Mouse (Mus musculus): ENCODE measurements around the gene Lgsn.

Gene Lgsn

DNA sequence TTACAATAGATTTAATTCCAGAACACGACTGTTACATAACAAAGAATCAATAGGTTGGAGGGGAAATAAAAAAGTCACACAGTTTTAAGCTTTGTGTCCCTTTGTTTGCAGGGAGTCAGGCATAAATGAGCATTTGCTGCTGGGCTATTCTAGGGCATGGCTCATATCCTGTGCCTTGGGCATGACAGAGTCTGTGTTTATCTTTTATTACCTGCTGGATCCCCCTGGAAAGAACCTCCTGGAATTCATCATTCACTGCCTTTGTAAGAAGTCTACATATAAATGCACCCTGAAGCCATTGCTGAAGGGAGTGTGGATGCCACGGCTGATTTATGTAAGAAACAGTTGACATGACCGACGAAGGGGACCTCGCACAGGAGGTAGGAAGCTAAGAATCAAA is at the start of gene Lgsn:
Gene Lgsn, plus strand, starts transcription at position 301 of the 400 bp plus-strand sequence.
- in situ Hi-C loops (cut with MboI, MseI) = no loop called here

DNA sequence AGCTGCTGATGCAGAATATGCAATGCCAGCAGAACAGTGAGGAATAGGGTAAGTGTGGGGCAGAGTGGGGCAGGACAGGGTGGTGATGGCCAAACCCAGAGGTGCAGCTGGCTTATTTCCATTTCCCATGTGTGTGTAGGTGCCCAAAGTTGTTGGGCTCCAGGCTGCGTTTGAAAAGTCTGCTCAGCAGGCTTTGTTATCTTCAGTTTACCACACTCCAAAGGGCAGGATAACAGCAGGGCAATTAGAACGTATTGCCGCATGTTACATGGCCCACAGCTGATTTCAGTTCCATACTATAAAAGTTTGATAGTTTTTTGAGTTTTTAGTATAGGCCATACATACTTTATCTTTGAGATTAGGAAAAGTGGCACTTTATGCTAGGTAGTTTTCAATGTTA is 37.8 kb upstream of the Lgsn start:
- in situ Hi-C loops (cut with MboI, MseI) = no loop called here

DNA sequence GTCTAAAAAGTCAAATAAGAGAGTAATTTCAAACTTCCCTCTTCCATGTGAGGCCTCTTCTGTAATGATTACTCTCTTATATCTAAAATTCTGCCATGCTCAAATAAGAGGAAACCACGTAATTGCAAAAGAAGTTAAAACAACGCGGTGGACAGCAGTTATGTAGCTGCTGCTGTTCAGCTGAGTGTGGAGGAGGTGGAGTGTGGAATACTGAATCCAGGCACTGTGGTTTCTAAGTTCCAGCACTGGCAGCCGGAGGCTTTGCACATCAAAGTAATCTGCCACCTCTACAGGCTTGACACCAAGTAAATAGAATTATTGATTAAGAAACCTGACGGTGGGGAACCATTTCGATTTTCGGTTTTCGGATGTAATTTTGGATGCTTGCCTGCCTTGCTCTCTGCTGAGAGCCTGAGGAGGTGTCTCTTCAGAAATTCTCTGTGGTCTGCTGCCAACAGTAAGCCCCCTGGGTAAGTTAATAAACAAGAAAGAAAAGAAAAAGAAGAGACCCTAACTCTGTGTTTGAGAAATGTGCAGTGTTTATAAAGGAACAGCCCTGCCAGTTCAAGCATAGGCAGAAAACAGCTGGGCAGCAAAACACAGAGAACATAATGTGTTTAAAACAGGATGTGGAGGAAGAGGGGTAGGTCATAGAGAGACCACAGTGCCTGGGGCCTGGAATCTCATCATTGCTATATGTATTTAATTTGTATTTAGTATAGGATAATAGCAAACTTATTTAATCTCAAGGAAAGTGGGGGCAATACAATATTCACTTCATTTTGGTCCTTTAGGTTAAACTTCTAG is 33.7 kb upstream of the Lgsn start:
- in situ Hi-C loops (cut with MboI, MseI) = no loop called here

DNA sequence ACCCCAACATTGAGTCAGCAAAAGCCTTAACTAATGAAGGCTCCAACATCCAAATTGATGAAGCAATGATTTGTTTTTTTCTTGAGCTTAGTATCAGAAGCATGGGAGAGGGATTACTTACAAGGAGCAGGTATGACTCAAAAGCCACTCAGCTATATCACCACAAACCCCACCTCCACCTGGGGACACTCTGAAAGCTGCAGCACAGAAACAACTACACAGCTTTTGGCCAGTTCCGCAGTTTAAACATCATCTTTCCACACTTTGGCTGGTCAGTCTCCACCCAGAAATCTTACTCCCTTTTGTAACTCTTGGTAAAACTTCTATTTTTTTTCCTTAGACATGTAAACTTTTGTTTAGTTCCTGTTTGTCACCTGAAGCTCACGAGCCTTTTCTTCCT is 32.6 kb upstream of the Lgsn start:
- in situ Hi-C loops (cut with MboI, MseI) = no loop called here

DNA sequence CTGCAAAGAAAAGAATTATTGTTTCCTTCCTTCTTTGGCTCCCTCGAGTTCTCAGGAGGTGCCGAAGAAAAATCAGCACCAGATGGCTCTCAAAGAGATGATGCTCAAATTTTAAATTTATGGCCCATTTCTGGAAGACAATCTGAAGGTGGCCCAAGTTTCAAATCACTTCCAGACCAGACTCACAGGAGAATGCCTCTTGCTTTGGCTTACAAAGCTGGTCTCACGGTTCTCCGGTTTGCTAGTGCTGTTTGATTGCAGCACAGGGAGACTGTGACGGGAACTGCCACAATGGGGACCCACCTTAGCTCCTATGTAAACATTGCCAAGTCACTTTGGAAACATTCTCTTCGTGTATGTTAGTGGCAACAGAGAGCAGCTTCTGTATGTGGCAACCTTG is 26.5 kb upstream of the Lgsn start:
- in situ Hi-C loops (cut with MboI, MseI) = loop anchor here (5.0 kb wide), 1 partner anchor 372 kb away; no protein-coding TSS in a partner anchor

DNA sequence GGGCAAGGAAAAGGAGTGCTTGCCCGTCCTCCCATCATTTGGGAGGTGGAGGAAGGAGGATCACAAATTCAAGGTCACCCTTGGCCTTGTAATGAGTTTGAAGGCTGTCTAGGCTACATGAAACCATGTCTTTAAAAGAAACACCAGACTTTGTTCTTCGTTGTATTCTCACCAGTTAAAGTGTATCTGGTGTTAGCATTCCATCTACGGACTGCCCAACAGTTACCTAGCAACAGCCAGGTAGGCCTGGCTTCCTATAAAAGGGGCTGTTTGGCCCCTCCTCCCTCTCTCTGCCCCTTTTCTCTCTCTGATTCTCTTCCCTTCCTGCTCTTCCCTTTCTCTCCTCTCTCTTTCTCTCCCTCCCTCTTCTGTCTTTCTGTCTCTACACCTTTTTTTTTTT is 25.7 kb upstream of the Lgsn start:
- in situ Hi-C loops (cut with MboI, MseI) = no loop called here

DNA sequence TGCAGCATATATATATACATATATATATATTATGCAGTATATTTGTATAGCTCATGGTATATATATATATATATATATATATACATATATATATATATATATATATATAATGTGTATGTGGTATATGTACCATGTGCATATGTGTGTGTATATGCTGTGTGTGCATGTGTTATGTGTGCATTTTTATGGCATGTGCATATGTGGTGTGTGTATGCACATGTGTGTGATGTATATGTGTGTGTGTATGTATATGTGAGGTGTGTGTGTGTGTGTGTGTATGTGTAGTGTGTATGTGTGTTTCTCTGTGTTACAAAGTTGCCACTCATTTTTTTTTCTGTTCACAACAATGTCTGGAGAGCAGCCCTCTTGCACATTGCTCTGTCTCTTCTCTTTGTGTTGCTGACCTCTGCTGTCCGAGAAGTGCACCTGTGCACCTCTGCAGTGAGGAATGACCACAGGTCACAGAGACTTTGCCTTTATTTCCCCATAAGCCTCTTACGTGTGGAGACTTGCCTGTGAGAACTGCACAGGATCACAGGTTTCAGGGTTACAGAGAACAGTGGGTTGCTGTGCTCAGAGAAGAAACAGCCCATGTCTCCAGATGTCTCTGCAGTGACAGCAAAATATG is 23.3 kb upstream of the Lgsn start:
- in situ Hi-C loops (cut with MboI, MseI) = no loop called here

DNA sequence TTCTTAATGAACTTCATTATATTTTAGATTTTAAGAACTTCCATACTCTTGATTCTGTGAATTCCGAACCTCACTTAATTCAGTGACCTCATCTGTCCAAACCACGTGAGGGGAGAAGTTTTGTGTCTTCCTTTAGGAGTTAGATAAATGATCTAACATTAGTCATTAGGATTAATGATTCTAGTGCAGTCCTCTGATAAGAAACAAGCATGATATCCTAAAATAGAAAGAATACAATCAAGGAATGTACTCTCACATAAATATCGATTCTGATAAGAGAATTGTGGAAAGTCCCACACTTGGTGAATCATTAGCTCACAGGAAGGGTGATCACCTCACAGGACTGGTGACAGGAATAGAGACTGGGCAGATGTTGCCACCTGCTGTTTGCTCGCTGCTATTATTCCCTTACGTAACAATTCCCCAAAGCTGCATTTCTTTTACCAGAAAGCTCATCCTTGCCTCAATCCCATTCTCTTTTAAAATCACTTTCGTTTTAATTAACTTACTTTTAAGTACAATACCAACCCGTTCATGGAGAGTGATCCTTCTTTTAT is 22.3 kb upstream of the Lgsn start:
- in situ Hi-C loops (cut with MboI, MseI) = no loop called here

DNA sequence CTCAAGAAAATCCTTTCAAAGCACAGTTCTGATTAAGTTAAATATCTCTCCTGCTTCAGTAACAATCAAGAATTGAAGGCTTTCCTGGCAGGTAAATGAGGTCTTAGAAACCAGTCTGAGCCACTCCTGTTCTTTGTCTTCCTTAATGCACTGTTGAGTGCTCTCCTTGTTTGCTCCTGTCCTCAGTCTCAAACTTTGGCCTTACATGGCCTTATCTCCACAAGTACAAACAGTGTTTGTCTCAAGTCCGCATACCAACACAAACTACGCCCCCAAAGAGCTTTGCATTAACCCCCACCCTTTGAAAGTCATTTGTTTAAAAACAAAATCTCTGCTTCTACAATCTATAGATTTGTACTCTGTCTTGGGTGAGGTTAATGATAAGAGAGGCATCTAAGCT is 20.0 kb upstream of the Lgsn start:
- in situ Hi-C loops (cut with MboI, MseI) = no loop called here

DNA sequence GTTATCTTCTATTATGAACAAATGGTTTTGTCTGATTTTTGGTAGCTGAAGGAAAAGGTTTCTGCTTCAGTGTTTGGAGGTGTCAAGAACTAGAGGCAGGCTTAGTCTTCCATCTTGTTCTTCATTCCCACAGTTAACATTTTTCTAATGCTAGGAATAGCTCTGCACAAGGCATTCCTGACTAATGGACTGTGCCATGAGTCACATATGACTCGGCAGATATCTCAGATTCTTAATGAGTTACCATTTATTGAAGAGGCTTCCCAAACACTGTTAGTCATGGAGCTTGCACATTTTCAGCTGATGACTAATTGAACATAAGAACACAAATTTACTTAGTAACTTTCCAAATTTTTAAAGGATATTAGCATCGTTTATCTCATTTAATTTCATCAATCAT is 19.3 kb upstream of the Lgsn start:
- in situ Hi-C loops (cut with MboI, MseI) = no loop called here

DNA sequence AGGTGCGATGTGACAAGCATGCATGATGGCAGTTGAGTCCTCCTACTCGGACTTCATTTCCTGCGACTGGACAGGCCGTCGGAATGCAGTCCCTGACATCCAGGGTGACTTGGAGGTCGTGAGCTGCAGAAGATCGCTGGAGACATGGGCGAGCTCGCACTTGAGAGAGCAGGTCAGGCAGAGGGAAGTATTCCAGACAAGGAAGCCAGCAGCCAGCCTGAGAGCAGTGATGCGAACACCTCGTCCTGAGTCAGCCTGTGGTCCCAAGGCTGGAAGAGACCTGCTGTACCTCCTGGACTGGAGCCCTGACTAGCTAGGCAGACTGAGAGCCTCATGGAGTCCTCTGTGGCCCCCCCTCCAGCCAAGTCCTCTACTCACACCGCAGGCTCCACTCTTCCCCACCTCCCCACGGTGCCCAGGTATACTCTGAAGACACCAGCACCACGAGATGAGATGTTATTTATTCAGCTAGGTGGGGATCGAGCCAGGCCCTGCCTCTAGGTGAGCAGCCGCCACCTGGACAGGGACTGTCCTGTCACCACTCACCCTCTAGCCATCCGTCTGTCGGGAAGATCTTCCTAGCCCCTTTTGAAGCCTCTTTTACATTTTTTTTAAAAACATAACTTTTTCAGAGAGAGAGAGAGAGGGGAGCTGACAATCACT is 11.5 kb upstream of the Lgsn start:
- in situ Hi-C loops (cut with MboI, MseI) = no loop called here

DNA sequence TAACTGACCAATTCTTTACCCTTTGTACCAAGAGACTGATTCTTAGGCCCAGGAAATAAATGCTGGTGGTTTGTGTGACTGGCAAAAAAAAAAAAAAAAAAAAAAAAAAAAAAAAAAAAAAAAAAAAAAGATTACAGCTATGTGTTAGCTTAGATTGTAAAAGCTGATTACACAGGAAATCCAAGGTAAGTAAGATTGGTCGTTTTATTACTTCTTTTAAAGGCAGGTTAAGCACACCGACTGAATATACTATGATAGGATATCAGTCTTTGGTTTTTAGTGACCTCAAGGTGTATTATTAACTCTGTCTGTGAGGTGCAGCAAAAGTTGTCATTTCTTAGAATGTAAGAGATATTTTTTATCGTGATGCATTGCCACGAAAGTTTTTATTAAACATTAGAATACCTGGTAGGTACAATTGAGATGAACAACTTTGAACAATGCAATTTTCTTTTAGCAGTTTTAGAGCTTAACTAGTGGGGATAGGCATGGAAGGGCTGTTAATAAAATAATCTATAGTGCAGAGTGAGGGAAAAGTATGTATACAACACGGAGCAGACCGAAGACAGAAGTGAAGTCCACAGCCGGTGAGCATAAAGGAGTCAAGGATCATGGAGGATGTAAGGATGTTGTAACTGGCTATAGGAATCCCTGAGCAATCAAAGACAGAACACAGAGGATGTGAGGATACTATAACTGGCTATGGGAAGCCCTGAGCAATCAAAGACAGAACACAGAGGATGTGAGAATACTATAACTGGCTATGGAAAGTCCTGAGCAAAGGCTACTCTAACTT is 10.7 kb upstream of the Lgsn start:
- in situ Hi-C loops (cut with MboI, MseI) = no loop called here

DNA sequence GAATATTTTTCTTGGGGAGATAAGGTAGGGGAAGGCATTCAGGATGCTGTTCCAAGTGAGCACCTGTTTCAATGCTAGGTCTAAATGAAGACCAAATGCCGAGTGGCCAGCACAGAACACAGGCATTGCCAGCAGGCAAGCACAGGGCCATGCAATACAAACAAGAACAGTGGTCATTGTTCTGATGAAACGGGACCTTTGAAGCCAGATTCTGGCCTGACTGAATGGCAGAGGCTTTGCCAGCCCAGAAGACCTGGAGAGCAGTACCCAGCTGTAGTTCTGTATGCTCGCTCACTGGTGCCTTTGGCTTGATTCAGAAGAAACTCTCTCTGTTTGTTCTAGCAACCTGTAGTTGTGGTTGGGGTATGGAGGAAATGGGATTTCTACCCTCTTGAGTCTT is 800 bp upstream of the Lgsn start:
- in situ Hi-C loops (cut with MboI, MseI) = no loop called here

DNA sequence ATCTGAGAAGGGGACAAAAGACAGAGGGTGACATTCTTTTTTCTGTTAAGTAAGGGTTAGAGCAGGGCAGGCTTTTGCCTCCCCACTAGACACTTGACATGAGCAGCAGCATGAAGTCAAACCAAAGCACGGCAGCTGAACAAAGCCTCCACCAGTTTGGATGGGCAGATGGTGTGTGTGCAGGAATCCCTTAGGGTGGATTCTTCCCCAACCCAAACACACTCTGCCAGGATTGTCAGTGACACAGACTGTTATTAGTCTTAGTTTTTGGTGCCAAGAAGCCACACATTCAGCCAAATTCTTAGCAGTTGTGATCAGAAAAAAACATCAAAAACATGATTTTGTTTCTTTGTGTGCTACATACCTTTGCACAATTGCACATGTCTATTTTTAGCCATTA is 2.1 kb downstream of the Lgsn start:
- in situ Hi-C loops (cut with MboI, MseI) = no loop called here

DNA sequence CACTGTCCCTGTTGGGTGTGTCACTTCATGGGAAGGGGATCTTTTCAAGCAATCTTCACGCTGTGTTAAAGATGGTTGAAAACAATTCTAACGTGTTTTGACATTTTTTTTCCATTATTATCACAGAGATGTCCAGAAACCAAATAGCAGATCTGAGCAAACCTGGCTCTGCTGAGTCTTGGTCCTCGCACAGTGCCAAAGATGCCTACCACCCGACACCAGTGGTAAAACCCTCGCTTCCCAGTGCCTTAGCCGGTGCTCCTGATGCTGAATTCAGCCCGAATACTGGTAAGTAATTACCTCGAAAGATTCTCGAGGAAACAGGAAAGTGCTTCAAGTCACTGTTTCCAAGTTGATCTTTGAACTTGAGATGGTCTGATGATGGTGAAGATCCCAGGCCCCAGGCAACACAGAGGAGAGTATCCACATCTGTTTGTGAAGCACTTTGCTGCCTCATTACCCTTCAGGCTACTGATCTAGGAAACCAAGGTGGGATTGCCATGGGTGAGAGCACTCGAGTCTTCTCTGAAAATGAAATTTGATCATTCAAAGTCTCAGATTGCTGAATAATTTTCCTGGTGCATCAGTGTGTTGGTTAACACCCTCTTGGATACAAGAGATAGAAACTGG is 14.2 kb downstream of the Lgsn start:
- in situ Hi-C loops (cut with MboI, MseI) = no loop called here

DNA sequence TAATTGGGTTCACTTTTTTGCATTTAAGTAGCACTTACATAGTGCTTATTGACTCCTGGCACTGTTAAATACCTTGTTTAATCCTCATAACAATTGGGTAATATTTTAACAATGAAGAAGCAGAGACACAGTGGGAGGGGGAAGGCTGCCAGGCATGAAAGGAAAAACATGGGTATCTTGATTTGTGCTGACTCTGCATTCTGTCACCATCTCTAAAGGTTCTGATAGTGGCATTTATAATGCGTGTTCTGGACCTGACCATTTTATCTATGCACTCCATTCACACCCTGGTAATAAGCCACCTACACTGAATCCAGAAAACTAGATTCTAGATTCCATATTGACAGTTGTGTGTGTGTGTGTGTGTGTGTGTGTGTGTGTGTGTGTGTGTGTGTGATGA is 19.4 kb downstream of the Lgsn start:
- in situ Hi-C loops (cut with MboI, MseI) = no loop called here

DNA sequence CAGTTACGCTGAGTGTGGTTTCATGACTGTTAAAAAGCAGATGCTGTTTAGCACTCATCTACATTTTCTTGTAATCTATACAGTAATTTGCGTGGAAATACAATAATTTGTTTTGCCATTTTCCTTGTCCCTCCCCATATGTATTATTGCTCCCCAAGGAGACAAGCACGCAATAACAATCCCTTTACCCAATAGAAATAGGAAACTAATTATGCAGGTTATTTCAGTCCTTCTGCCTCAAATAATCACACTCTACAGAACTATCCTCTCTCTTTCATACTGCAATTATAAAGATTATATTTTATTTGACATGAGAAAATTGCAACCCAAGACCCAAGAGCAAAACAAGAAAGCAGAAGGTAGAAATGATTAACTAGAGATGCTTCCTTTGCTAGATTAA is 20.8 kb downstream of the Lgsn start:
- in situ Hi-C loops (cut with MboI, MseI) = no loop called here

DNA sequence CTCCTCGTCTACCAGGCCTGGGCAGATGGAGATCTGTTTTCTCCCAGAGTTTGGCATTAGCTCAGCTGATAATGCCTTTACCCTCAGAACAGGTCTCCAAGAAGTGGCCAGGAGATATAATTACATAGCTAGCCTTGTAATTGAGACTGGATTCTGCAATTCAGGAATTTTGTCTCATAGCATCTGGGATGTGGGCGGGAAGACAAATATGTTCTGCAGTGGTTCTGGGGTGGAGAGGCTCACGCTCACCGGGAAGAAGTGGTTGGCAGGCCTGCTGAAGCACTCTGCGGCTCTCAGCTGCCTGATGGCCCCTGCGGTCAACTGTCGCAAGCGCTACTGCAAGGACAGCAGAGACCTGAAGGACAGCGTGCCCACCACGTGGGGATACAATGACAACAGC is 27.6 kb downstream of the Lgsn start:
- in situ Hi-C loops (cut with MboI, MseI) = no loop called here

DNA sequence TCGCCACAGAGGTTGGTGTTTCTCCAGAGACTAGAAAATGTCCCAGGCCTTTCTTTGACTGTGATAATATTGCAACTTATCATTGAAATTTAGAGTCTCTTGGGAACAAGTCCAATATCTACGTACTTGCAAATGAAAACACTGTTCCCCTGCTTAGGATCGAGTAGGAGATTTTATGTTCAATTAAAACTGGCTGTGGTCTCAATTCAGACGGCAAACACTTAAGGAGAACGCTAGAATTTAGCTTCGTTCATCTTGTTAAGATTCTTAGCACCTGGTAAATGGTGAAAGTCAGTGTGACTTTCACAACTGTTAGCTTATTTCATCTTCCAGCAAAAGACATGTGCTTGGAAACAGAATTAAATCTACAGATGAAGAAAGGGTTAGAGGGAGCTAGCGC is 29.1 kb downstream of the Lgsn start:
- in situ Hi-C loops (cut with MboI, MseI) = no loop called here

DNA sequence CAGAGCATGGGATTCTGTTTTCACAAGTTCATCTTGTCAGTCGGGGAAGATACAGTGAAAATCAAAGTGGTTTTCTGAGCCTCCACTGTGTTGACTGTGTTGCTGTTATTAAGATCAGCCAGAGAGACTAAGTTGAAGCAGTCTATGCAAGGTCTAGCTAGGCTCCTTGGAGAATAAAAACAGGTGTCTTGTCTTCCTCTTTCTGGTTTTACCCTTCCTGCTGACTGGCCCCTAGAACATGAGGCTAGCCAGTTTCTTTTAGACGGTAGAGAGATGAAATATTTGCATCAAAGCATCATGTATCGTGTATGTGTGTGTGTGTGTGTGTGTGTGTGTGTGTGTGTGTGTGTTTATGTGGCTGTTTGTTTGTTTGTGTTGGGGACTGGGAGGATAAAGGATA is 29.6 kb downstream of the Lgsn start:
- in situ Hi-C loops (cut with MboI, MseI) = no loop called here

DNA sequence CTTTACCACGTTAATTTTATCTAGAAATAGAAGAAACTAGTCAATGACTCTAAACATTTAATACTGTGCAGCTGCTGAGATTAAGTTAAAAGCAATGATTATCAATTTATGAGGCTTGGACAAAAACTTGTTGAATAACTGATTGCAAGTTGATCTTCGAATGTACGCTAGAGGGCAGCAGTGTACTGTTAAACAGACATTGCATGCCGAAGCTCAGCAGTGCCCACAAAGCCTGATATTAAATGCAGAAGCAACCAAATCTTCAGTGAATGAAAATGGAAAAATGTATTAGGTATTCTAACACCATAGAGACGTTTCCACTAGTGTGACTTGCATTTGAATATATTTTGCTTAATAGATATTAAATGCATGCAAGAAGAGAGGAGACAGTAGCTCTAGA is 33.9 kb downstream of the Lgsn start:
- in situ Hi-C loops (cut with MboI, MseI) = no loop called here

Measured in T-helper 2 cell (primary cell).